Mouse (Mus musculus) embryo, embryonic 11 days (tissue): Measurements from ENCODE around the gene Cacng6.
A peak's percentile ranks its signal among the peaks of the same experiment; 100 is the strongest.

Experiments used
- DNase-seq: peaks from one replicate; pipeline ENCODE4 v3.0.0-alpha.2; 2015

Cacng6 gene

GRCm38 (mm10) chr7:3468614-3469013 lies 44.6 kb downstream of the Cacng6 start:
- DNase-seq, result no peak

- DNase-seq, result no peak
These were observed 48.8 kb downstream of the Cacng6 start for GRCm38 (mm10) chr7:3472774-3473173.

GRCm38 (mm10) chr7:3474291-3475080 lies 50.5 kb downstream of the Cacng6 start:
- peak; percentile 59 for DNase-seq

GRCm38 (mm10) chr7:3476728-3477127 lies 52.7 kb downstream of the Cacng6 start:
- no peak for DNase-seq

- no peak for DNase-seq
These were observed 58.1 kb downstream of the Cacng6 start for GRCm38 (mm10) chr7:3481948-3482608.
